Mouse (Mus musculus) cerebellum, adult 18-20 months (tissue): ENCODE results near the gene C2cd5.

Experiments used
- DNase-seq, 2 experiments: peaks; one replicate each; pipeline ENCODE4 v3.0.0; 2021

C2cd5 gene

DNA sequence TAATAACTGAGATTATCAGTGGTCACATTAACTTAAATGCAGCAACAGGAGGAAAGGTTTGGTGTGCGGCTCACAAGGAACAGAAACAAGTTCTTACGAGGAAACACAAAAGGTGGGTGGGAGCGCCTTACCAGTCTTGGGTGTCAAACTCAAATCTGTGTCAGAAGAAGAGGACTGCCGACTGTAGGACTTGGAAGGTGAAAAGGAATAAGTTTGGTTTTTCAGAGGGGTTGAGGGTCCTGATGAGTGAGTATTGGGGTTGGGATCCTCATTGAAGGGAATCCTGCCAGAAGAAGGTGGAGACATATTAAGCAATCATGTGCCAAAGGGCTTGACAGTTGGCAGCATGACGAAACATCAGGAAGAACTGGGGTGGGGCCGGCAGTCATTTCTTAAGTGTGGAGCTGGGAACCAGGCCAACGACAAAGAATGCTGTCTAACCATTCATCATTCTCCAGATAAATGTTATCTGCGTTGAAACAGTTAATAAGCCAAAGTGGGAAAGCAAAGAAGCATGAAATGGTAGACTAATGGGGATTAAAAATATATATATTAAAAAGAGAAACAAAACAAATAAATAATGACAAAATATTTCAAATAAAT is 27.4 kb downstream of the C2cd5 start:
- DNase-seq, result no peak

DNA sequence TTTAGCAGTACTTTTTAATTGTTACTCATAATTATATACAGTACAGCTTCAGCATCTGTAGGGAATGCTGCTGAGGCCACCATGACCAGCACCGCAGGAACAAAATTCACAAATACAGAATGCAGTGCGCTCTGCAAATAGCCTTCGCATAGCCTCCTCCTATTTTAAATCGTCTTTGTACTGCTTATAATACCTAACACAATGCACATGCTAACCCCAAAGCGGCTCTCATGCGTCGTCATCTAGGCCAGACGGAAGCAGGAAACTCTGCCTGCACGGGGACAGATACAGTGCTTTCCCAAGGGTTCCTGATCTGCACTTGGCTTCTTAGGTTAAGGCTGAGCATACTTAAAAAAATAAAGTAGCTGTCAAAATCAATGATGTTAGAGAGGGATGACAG is 29.2 kb downstream of the C2cd5 start:
- no peak for DNase-seq

DNA sequence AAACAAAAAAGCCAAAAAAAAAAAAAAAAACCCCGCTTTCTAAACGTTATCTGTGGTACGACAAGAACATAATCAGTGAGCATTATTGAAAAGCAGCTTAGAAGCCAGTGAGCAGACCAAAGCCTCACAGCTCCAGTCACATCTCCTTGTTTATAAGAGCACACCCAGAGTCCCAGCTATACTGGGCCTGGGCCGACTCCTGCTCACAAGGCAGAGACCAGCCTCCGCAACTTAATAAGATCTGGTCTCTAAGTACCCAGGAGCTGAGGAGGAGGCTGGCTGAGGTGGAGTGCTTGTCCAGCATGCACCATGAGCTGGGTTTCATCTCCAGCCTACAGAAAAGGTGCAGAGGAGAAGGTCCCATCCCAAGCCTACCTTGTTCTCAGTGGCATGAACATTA is 29.9 kb downstream of the C2cd5 start:
- DNase-seq, result no peak

DNA sequence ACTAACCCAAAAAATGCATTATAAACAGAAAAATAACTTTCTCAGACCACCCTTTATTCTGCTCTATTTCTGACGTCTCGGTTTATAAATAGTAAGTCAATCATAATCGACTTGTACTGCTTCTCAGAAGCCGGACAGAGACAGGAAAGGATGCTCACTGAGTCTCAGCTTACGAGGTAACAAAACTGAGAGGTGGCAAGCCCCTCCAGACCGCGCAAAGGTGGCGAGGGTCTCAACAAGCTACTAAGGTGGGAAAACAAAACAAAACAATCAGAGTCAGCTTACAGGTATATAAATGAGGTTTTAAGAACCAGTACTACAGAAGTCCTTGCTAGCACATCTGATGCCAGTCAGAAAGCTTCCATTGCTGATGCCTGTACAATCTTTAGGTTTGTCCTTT is 30.3 kb downstream of the C2cd5 start:
- no peak for DNase-seq

DNA sequence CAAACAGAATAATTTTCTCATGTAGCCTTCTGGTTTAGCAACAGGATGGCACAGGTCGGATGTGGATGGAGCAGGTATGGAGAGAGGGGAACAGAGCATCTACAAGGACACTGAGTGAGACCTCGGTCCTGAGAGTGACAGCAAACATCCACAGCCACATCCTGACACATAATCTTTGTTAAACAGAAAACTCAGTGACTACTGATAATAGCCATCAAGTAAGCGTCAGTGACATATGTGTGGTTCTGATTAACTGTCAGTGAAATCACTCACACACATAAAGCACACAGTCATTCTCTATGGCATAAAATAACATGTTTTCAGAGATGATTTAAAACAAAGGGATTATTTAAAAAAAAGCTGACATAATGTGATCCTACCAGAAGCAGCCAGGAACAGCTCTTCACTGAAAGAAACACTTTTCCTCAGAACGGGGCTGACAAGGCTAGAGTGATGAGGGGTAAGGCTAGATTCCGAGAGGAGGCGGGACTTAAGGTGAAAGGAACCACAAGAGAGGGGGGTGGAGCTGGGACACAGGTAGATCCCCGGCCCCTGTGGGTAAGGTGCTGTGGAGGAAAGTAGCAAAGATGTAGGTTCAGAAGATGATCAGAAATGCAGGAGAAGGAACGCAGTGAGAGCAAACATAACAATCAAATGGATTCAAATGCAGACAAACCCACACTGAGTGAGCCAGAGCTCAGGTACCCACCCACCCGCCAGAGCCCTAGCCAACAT is 31.6 kb downstream of the C2cd5 start:
- no peak for DNase-seq

DNA sequence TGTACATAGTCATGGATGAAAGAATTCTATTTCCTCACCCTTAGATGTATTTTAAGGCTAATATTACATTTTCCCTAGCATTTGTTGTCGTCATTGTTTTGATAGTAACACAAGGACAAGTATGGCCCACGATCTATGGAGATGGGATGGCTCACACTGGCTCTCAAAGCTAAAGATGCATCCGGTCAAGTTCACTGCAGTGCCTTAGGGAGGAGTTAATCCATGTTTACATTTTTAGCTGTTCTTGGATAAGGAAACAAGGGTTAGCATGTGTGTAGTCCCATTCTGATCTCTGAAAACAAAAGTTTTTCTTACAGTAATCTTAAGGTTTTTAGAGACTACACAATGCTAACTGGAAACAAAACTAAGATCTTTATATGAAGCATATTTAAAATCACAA is 32.3 kb downstream of the C2cd5 start:
- DNase-seq, result no peak

DNA sequence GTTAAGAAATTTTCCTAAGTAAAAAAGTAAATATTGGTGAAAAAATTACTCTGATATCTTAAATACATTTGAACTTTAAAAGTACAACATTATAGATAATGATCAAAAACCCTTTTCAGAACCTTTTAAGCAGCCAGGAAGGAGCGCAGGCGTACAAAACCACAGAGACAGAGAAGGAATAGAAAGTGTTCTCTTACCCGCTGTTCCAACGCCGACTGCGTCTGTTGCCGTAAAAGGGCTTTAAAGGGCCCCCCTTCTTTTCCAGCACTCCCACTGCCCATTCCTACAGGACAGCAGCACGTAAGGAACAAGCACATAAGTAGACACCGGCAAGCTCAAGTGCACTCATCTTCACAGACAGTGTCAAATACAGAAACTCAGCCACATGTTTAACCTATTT is 33.1 kb downstream of the C2cd5 start:
- no peak for DNase-seq

DNA sequence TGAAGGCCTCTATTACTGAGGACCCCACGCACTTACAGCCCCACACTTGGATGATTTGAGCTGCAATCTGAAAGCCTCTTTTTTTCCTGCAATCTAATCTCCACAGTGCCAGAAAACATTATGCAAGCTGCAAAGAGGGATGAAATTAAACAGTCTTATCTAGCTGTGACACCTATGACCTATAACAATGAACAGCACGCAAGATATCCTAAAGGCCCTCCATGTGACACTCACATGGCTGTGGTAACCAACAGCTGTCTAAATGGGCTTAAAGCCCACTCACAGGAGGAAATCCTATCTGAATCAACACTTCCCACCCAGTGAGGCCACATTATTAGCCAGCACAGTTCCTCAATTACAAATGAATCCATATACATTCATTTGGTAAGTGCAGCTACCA is 35.9 kb downstream of the C2cd5 start:
- DNase-seq, result no peak

DNA sequence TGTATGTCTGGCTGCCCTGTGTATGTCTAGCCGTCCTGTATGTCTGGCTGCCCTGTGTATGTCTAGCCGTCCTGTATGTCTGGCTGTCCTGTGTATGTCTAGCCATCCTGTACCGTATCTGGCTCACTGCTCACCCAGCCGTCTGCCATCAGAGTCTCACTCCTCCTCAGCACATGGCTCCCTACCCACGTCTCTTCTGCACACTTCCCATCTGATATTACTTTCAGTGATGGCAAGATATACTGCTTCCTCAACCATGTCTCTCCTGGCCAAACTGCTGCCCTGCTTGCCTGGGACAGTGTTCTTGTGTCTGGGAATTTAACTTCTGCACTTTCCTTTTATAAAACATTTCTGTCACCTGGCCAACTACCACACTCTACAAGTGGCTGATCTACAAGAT is 42.3 kb downstream of the C2cd5 start:
- DNase-seq, result no peak

DNA sequence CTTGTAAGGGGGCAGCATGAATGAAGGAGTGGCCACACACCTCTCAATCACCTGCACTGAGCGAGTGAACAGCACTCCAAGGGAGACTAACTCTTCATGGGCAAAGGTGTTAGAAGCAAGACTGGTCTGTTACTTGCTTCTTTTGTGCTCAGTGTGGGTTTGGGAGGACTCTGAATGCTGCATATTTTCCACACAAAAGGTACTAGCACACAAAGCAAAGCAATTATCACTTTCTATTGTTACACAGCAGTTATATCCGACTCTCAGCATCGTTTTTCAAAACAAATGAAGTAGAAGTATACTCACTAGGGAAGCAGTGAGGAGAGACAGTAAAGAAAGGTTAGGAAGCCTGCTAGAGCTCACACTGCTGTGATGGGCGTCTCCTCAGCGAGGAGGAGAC is 48.4 kb downstream of the C2cd5 start:
- no peak for DNase-seq

DNA sequence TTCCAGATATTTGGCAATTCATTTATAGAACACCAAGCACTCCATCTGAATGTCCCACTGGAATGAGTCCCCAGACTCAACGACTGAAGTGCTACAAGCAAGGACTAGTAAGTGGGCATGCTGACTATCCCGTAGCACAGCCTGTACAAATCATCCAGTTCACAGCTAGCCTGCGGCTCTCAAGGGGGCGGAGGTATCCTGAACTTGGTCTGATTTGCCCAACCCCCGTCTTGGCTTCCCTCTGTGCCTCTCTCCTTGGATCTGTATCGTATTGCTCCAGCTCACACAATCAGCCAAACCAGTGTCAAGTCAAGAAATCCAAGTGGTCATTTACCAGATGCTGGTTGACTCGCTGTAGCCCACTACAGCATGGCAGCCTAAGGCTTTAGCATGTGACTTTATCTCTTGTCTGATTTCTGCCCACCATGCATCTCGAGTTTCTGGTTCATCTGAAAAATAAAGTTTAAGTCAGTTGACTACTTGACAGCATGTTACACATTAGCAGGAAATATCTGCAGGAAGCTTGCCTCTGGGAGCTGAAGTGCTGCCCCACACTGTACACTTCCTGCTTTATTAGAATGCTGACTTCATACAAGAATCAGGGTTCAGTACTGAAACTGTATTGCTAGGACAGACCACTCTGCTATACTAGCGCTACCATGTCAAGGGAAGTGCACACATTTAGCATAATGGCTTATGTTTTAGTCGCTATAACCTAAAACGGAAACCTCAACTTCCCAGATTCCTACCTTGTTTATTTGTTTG is 50.0 kb downstream of the C2cd5 start:
- no peak for DNase-seq

DNA sequence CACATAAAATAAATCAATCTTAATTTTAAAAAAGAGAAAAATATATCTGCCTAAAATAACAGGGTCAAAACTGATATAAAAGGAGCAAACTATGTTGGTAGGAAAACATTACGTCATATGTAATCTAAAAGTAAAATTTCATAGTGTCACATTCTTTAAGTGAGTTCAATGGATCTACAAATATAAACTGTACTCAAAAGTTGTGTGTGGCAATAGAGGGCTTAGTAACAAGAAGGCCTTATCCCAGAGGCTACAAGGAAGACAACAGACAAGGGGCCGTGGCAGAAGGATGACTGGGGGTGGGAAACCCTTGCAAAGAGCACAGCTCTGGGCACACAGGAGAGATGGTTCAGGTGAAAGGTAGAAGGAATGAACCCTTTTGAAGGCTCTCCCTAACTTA is 50.8 kb downstream of the C2cd5 start:
- no peak for DNase-seq

DNA sequence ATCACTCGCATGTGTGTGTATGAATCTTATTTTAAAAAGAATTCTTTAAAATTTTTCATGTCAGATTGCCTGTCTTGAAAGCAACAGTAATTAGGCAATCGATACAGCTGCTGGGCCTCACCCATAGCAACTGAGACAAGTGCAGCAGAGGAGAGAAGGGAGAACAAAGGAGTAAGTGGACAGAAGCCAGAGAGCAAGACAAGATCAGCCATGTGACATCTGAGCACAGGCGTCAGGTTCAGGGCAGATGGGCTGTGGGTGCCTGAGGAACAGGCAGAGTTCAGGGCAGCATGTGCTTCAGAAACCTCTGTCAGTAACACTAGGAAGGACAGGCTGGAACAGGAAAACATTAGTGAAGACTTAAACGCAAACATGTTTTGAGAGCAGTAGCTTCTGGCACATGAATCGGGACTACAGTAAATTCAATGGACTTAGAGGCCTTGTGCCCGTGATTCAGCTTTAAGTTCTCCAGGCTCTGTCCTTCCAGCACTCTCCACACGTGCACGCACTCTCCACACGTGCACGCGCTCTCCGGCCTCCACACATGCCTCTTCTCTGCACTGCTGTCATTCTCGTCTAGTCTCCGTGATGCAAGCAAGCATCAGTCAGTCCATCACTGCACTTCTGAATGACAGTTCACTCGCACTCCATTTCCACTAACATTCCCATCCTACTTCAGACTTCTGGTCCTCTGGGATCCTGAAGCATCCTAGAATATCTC is 52.2 kb downstream of the C2cd5 start:
- DNase-seq, result no peak

DNA sequence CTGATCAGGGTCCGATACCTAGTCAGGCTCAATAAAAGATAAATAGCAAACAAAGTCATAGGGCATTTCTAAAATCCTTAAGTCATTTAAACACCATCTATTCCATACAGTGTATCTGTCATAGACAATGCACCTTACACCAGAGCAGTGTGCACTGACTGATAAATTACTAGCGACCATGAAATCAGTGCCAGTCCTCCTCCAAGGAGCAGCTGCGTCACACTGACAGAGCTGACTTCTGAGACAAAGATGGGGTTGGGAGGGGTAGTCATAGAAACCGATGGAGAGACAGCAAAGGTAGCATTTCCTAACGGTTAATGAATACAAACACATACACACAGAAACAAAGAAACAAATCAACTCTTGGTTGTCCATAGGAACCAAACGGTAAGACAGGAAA is 58.4 kb downstream of the C2cd5 start:
- DNase-seq, result no peak

DNA sequence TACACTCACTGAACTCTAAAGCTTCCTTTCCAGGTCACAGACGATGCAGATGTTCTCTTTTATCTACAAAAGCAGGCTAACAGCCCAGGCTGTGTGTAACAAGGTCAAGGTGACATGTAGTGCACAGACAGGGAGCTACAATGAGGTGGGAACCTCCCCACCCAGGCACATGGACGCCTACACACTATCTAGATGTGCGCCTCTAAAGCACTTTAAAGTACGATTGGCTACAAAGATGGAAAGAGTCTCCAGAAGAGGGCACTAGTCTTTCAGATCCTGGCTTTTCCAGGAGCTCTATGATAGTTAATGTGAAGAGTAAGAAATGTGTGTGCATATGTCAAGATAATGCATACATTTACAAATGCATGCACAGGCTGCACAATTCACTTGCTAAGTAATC is 64.7 kb downstream of the C2cd5 start:
- DNase-seq, result no peak

DNA sequence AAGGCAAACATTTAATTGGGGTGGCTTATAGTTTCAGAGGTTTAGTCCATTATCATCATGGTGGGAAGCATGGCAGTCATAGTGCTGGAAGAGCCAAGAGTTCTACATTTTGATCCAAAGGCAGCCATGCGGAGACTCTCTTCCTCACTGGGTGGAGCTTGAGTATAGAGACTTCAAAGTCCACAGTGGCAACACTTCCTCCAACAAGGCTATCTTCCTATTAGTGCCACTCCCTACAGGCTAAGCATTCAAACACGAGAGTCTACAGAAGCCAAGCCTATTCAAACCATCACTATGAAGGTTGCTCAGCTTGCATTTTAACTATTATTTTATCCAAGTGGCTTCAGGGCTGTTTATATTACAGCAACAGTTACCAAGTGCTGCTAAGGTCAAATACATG is 65.4 kb downstream of the C2cd5 start:
- DNase-seq, result no peak

DNA sequence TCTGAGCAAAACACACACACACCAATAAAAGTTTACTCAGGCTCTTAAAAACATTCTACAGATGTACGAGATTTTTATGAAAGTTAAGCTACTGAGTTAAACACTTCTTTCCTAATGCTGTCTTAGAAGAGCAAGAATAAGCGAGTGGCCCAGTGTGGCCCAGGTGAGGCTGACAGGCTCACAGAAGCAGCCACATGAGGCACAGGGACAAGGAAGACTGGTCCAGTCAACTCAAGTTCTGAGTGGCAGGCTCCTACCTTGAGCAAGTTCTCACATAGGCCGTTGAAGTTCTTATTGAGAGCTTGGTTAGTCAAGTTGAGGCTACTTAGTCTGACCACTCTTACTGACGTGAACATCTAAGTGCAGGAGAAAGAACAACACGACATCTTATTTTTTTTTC is 69.4 kb downstream of the C2cd5 start:
- no peak for DNase-seq

DNA sequence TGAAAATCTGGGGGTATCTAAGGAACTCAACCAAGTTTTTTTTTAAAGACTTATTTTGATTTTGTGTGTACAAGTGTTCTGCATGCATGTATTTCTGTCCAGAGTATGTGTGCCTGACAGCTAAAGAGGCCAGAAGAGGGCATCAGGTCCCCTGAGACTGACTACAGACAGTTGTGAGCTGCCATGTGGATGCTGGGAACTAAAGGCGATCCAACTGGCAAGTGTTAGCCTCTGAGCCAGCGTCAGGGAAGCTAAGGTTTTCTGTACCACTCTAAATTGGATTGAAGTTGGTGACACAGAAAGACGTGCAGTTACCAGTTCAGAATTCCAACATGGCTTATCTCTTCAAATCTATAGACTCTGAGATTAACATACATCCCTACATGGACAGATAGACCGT is 72.0 kb downstream of the C2cd5 start:
- no peak for DNase-seq

DNA sequence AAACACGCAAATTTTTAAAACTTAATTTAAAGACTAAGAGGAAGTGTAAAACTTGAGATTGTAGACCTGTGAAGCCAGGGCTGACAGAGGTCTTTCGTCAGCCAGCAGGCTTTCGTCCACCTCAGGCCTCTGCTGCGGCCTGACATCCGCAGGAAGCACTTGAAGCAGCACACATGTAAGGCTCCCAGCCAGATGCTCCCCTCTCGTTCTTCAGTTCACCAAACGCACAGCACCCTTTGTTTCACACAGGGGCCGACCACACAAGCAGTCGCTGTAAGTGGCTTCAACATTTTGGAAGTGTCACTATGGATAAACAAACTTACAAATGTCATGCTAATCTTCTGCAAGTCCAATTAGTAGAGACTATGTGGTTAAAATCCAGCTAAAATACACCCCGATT is 72.5 kb downstream of the C2cd5 start:
- DNase-seq, result no peak

DNA sequence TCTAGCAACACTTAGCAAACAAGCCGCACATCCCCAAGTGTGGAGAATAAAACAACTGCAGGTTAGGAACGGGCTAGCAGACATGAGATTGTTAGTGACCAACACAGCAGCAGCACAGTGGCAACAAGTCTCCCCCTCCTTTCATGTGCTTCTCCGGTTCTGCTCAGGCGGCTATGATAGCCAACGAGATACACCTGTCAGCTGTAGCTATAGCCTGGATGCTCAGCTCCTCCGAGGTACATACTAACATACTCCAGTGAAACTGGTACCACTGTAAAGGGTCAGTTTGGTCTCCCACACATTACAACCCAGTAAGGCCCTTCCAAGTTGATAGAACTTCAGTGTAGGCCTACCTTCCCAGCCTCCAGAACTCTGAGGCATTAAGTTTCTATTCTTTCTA is 76.2 kb downstream of the C2cd5 start:
- DNase-seq, result no peak

DNA sequence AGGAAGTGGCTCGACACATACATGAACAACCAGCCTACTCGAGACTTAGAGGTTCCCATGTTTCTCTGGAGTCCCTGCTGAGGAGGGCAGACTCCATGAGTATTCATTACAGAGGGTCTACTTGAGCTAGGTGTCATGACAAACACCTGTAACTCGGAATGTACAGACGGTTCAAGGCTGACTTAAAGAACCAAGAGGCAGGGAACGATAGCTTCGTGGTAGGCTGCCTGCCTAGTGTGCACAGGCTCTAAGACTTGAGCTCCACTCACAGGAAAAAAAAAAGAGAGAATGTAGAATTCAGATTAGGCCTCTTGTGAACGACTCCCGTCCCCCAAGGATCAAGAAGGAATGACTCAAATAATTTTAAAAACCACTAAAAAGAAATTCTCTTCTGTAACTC is 78.2 kb downstream of the C2cd5 start:
- no peak for DNase-seq

DNA sequence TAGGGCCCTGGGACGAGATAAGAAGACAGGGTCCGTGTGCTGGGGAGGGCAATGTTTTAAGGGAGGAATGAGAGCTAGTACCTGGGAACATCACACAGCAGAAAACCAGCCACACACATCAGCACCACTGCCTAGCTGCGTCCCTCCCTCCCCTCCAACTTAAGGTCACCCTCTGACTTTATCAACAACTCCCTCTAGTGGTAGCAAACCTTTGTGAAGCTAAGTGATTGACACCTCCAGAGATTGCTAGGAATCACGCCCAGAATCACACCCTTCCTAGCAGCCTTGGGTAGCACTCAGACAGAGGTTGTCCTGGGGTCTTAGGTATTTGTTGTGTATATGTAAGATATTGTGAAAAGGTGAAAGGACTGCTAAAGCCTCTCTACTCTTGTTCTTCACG is 79.3 kb downstream of the C2cd5 start:
- no peak for DNase-seq

DNA sequence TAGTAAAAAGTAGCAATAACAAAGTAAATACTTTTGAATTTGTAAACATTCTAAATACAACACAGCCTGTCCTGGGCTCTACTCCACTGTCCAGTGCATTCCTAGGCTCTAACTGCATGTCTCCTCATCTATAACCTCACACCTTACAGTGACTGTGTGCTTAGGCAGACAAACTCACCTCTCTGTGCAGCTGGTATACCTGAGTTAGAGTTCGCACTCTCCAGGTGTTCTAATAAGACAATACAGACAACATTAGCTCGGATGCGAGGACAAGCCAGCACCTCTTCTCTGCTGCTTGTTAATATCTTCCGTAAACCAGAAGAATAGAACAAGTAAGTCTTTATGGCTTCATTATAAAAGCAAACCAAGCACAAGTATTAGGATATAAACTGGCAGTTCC is 79.8 kb downstream of the C2cd5 start:
- DNase-seq, result no peak
